ENCODE assay signal across 11 mouse cellular contexts in genomic region chr2:159307001-159307400, GRCm38 (mm10).
"Had no signal": no experiment of that assay in that cellular context is flagged by ENCODE, and none has a peak within 500 bp of the region (broad histone marks: within the 10 kb centered on the region; RNA-seq: fewer than 3 reads in every experiment).

No protein-coding gene starts in this region.

- ATAC-seq: lung, postnatal 0 days; midbrain, embryonic 16.5 days had no signal

- DNase-seq: kidney, adult 8-10 months; kidney, postnatal 36 days; lung, adult 2 months; lung, postnatal 36 days; thymus, adult 18-20 months; thymus, postnatal 14 days had no signal

- H3K4me1 ChIP-seq: liver, embryonic 15.5 days had no signal

- H3K9me3 ChIP-seq: limb, embryonic 10.5 days; liver, embryonic 15.5 days had no signal

- H3K9ac ChIP-seq: liver, embryonic 15.5 days had no signal

- H3K36me3 ChIP-seq: limb, embryonic 10.5 days; liver, embryonic 15.5 days had no signal

- H3K27me3 ChIP-seq: liver, embryonic 15.5 days had no signal

- H3K27ac ChIP-seq: limb, embryonic 10.5 days; liver, embryonic 15.5 days had no signal

- H3K4me2 ChIP-seq: liver, embryonic 11.5 days; liver, embryonic 15.5 days had no signal

- H3K4me3 ChIP-seq: limb, embryonic 10.5 days; liver, embryonic 15.5 days had no signal
